Mouse (Mus musculus) myocyte (in vitro differentiated cells): Measurements from ENCODE around the gene 9130008F23Rik.

Source experiments
- CEBPB ChIP-seq: IDR thresholded peaks from 2 replicates; pipeline ENCODE4 v1.6.1; 2011; ENCODE audit warnings: mild to moderate bottlenecking, moderate library complexity; ENCODE audit not compliant: poor library complexity, insufficient read depth, severe bottlenecking
- E2F4 ChIP-seq: IDR thresholded peaks from one replicate; pipeline ENCODE4 v1.6.1; 2011; ENCODE audit warnings: mild to moderate bottlenecking, control low read depth, moderate library complexity; ENCODE audit not compliant: insufficient read depth
- MAX ChIP-seq: IDR thresholded peaks from one replicate; pipeline ENCODE4 v1.6.1; 2011; ENCODE audit warnings: low read depth, mild to moderate bottlenecking, control low read depth
- MYOD1 ChIP-seq, 3 experiments: IDR thresholded peaks; one replicate each; pipeline ENCODE4 v1.6.1; 2011; ENCODE audit warnings: control low read depth in 2 of 3, low read depth in 2 of 3, mild to moderate bottlenecking in 2 of 3, moderate library complexity in 1 of 3; ENCODE audit not compliant: insufficient read length in 2 of 3, control insufficient read depth in 1 of 3
- POLR2A ChIP-seq: IDR thresholded peaks from one replicate; pipeline ENCODE4 v1.6.1; 2011; ENCODE audit warnings: low read depth, mild to moderate bottlenecking, control low read depth, moderate library complexity; ENCODE audit not compliant: insufficient read length
- POLR2AphosphoS2 ChIP-seq: IDR thresholded peaks from one replicate; pipeline ENCODE4 v1.6.1; 2011; ENCODE audit warnings: low read depth, control low read depth; ENCODE audit not compliant: insufficient read length
- SRF ChIP-seq: IDR thresholded peaks from one replicate; pipeline ENCODE4 v1.6.1; 2011; ENCODE audit warnings: low read depth; ENCODE audit not compliant: control insufficient read depth, insufficient read length
- TCF12 ChIP-seq: IDR thresholded peaks from one replicate; pipeline ENCODE4 v1.6.1; 2011; ENCODE audit warnings: mild to moderate bottlenecking, control low read depth; ENCODE audit not compliant: poor library complexity, insufficient read depth, severe bottlenecking
- TCF3 ChIP-seq: IDR thresholded peaks from one replicate; pipeline ENCODE4 v1.6.1; 2011; ENCODE audit warnings: low read depth, control low read depth; ENCODE audit not compliant: insufficient read length
- USF1 ChIP-seq: IDR thresholded peaks from one replicate; pipeline ENCODE4 v1.6.1; 2011; ENCODE audit warnings: low read depth, mild to moderate bottlenecking, control low read depth, moderate library complexity

GRCm38 (mm10) chr17:40915499-40915898 lies 35.1 kb upstream of the 9130008F23Rik start:
- TF ChIP-seq POLR2A (no peak), E2F4 (no peak), TCF3 (no peak), MAX (no peak), USF1 (no peak), CEBPB (no peak), TCF12 (no peak), POLR2AphosphoS2 (no peak), MYOD1 (IDR thresholded peaks at IDR 0.05; ENCODE audit: control insufficient read depth in 1 of 3, insufficient read length in 2 of 3, low read depth in 2 of 3) (no peak), SRF (no peak)
